Mouse (Mus musculus) E14TG2a.4 (cell line): Measurements from ENCODE around the gene Leap2.

ENCODE experiments used
- H3K27me3 ChIP-seq: 2 replicates; pipeline ENCODE4 v1.6.1; 2014; ENCODE audit warnings: low read length, control low read depth; ENCODE audit not compliant: insufficient read depth
- H3K36me3 ChIP-seq: 2 replicates; pipeline ENCODE4 v1.6.1; 2014; ENCODE audit warnings: low read length, control low read depth; ENCODE audit not compliant: insufficient read depth
- H3K4me1 ChIP-seq: replicated peaks from 2 replicates; pipeline ENCODE4 v1.6.1; 2014; ENCODE audit warnings: low read depth, low read length, control low read depth
- H3K4me3 ChIP-seq: replicated peaks from 2 replicates; pipeline ENCODE4 v1.5.1; 2014; ENCODE audit warnings: mild to moderate bottlenecking, low read length
- H3K9me3 ChIP-seq: 2 replicates; pipeline ENCODE4 v1.6.1; 2014; ENCODE audit warnings: low read length, control low read depth
- CTCF ChIP-seq: conservative IDR thresholded peaks from 2 replicates; pipeline ENCODE4 v1.5.1; 2014; ENCODE audit warnings: low read length
- NANOG ChIP-seq: IDR thresholded peaks from 2 replicates; pipeline ENCODE4 v1.6.1; 2014; ENCODE audit warnings: borderline replicate concordance, low read length, mixed read lengths
- POU5F1 ChIP-seq: IDR thresholded peaks from 2 replicates; pipeline ENCODE4 v1.6.1; 2014; ENCODE audit warnings: low read length, borderline replicate concordance

Gene Leap2

GRCm38 (mm10) chr11:53423036-53423435, at the start of gene Leap2:
Leap2 (minus strand) TSS chr11:53423170.
- Histone ChIP-seq H3K4me3 (no peak within 1 kb of the TSS), H3K27me3 (no peaks in the 10 kb centered on the region), H3K36me3 (peaks cover 82% of the 10 kb centered on the region), H3K9me3 (no peaks in the 10 kb centered on the region), H3K4me1 (peaks cover 9% of the 10 kb centered on the region; the same call in 1 of the 2 replicates)
- TF ChIP-seq POU5F1 = no peak
- TF ChIP-seq CTCF = no peak
- no peak for TF ChIP-seq NANOG

- TF ChIP-seq POU5F1 (no peak), CTCF (peak; percentile 10; the same call in 1 of the 2 replicates)
- Histone ChIP-seq H3K4me1 (peaks cover 8% of the 10 kb centered on the region), H3K27me3 (peaks cover 92% of the 10 kb centered on the region), H3K9me3 (no peaks in the 10 kb centered on the region), H3K36me3 (no peaks in the 10 kb centered on the region), H3K4me3 (no peak overlapping the region)
Observed at GRCm38 (mm10) chr11:53472709-53473108, 49.7 kb upstream of the Leap2 start.

GRCm38 (mm10) chr11:53469968-53470695, 47.2 kb upstream of the Leap2 start, which contains the start of gene Gm9837:
Gm9837 (minus strand) TSS chr11:53470479.
- Histone ChIP-seq H3K4me1 (peaks cover 31% of the 10 kb centered on the region), H3K4me3 (peak within 1 kb of the TSS; percentile 24), H3K36me3 (no peaks in the 10 kb centered on the region), H3K9me3 (no peaks in the 10 kb centered on the region), H3K27me3 (peaks cover 95% of the 10 kb centered on the region)
- TF ChIP-seq NANOG = no peak
- peak; percentile 85 for TF ChIP-seq CTCF

- TF ChIP-seq CTCF = no peak
- peak; percentile 23; the same call in 1 of the 2 replicates for TF ChIP-seq NANOG
- H3K27me3 ChIP-seq = peaks cover 95% of the 10 kb centered on the region
- no peaks in the 10 kb centered on the region for H3K9me3 ChIP-seq
- H3K4me1 ChIP-seq = peaks cover 36% of the 10 kb centered on the region
- no peaks in the 10 kb centered on the region for H3K36me3 ChIP-seq
- no peak overlapping the region for H3K4me3 ChIP-seq
Observed at GRCm38 (mm10) chr11:53469294-53469967, 46.5 kb upstream of the Leap2 start.

- H3K27me3 ChIP-seq = peaks cover 98% of the 10 kb centered on the region
- H3K4me1 ChIP-seq = peaks cover 59% of the 10 kb centered on the region
- no peaks in the 10 kb centered on the region for H3K9me3 ChIP-seq
- H3K4me3 ChIP-seq = peak overlapping the region; percentile 72
- no peaks in the 10 kb centered on the region for H3K36me3 ChIP-seq
- TF ChIP-seq CTCF = peak; percentile 74
- no peak for TF ChIP-seq POU5F1
Observed at GRCm38 (mm10) chr11:53466231-53466971, 43.4 kb upstream of the Leap2 start.

- Histone ChIP-seq H3K27me3 (peaks cover 95% of the 10 kb centered on the region), H3K4me1 (peaks cover 56% of the 10 kb centered on the region), H3K4me3 (peak overlapping the region; percentile 79), H3K36me3 (no peaks in the 10 kb centered on the region), H3K9me3 (no peaks in the 10 kb centered on the region)
- no peak for TF ChIP-seq NANOG
- no peak for TF ChIP-seq CTCF
- no peak for TF ChIP-seq POU5F1
Observed at GRCm38 (mm10) chr11:53463551-53464424, 40.8 kb upstream of the Leap2 start.

GRCm38 (mm10) chr11:53461727-53462126, 38.8 kb upstream of the Leap2 start:
- Histone ChIP-seq H3K36me3 (no peaks in the 10 kb centered on the region), H3K9me3 (no peaks in the 10 kb centered on the region), H3K4me3 (no peak overlapping the region), H3K27me3 (peaks cover 96% of the 10 kb centered on the region), H3K4me1 (peaks cover 57% of the 10 kb centered on the region)
- TF ChIP-seq NANOG (no peak), CTCF (no peak)

- peaks cover 46% of the 10 kb centered on the region for H3K4me1 ChIP-seq
- H3K36me3 ChIP-seq = no peaks in the 10 kb centered on the region
- no peak overlapping the region for H3K4me3 ChIP-seq
- peaks cover 97% of the 10 kb centered on the region for H3K27me3 ChIP-seq
- no peak for TF ChIP-seq CTCF
- TF ChIP-seq NANOG = no peak
- no peak for TF ChIP-seq POU5F1
- no peaks in the 10 kb centered on the region for H3K9me3 ChIP-seq
Observed at GRCm38 (mm10) chr11:53460192-53460591, 37.2 kb upstream of the Leap2 start.
